30 mouse cellular contexts compared by ENCODE assay signal in the genomic region with DNA sequence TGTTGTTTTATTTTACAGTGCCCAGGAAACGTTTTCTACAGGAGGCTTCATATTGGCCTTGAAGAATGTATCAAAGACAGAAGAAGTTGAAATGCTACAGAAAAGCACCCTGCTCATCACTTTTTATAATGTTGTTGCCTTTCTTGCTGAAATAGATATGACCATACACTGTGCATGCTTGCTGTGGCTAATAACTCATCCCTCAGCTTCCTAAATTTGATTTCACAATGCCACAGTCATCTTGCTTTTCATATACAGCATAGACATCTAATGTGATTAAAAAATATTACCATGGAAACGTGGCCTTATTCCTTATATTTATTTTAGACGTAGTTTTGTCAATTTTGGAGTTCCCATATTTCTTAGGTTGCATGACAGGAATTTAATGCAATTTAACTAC. TPM values are rescaled to one million over a fixed set of nuclear protein-coding genes. Genes with fewer than 3 reads are reported as not detected.
DNase-seq lines count a peak whose midpoint lies in the region; ATAC-seq and TF ChIP-seq lines count a peak whose summit lies in the region.
"Had no signal": no experiment of that assay in that cellular context is flagged by ENCODE, and none has a peak within 500 bp of the region (broad histone marks: within the 10 kb centered on the region; RNA-seq: fewer than 3 reads in every experiment).

No protein-coding gene starts in this region.

- H3K27me3 ChIP-seq in forebrain, embryonic 15.5 days = no peaks in the 10 kb centered on the region
- H3K27me3 ChIP-seq in forebrain, postnatal 0 days (ENCODE audit: insufficient read depth, low read length) = no peaks in the 10 kb centered on the region
- no peaks in the 10 kb centered on the region for H3K27me3 ChIP-seq in midbrain, embryonic 13.5 days
- H3K27me3 ChIP-seq: embryonic facial prominence, embryonic 15.5 days; forebrain, embryonic 12.5 days; heart, embryonic 15.5 days; hindbrain, embryonic 13.5 days had no signal

- ATAC-seq in monocyte, adult 5-6 weeks (replicated peaks; ENCODE audit: insufficient number of reproducible peaks, low FRiP score, low TSS enrichment, poor library complexity, severe bottlenecking) = peak; percentile 69
- no peak for ATAC-seq in forebrain, embryonic 15.5 days (replicated peaks)
- no peak for ATAC-seq in forebrain, postnatal 0 days
- ATAC-seq in midbrain, embryonic 13.5 days = no peak
- ATAC-seq: activated CD4-positive, CD25-positive, alpha-beta regulatory T cell, adult 4 months; forebrain, embryonic 16.5 days; hindbrain, embryonic 16.5 days had no signal

- TF ChIP-seq POLR2A in bone marrow macrophage, adult 2 months (IDR thresholded peaks at IDR 0.05; ENCODE audit: borderline replicate concordance, low read depth, low read length) = no peak

- no peak for TF ChIP-seq CTCF in bone marrow macrophage, adult 2 months (IDR thresholded peaks at IDR 0.05; ENCODE audit: low read depth, low read length)
- TF ChIP-seq CTCF in forebrain, postnatal 0 days (IDR thresholded peaks at IDR 0.05; ENCODE audit: low read depth) = no peak

- H3K4me1 ChIP-seq in bone marrow macrophage, adult 2 months (ENCODE audit: control insufficient read depth, insufficient read depth, low read length) = peaks cover 39% of the 10 kb centered on the region
- peaks cover 8% of the 10 kb centered on the region for H3K4me1 ChIP-seq in forebrain, embryonic 15.5 days
- H3K4me1 ChIP-seq in forebrain, postnatal 0 days (ENCODE audit: insufficient read depth) = no peaks in the 10 kb centered on the region
- H3K4me1 ChIP-seq in midbrain, embryonic 13.5 days (replicated peaks) = no peaks in the 10 kb centered on the region
- H3K4me1 ChIP-seq: embryonic facial prominence, embryonic 15.5 days; heart, embryonic 12.5 days; hindbrain, embryonic 10.5 days had no signal

- no peak overlapping the region for H3K4me3 ChIP-seq in bone marrow macrophage, adult 2 months (ENCODE audit: insufficient read depth, low read length)
- H3K4me3 ChIP-seq in macrophage (ENCODE audit: inconsistent target) = no peak overlapping the region
- no peak overlapping the region for H3K4me3 ChIP-seq in forebrain, embryonic 15.5 days
- H3K4me3 ChIP-seq in forebrain, postnatal 0 days (ENCODE audit: low read depth, low read length) = no peak overlapping the region
- no peak overlapping the region for H3K4me3 ChIP-seq in midbrain, embryonic 13.5 days (replicated peaks)
- H3K4me3 ChIP-seq: embryonic facial prominence, embryonic 12.5 days; embryonic facial prominence, embryonic 15.5 days; forebrain, embryonic 12.5 days; gastrocnemius, adult 2 months; heart, embryonic 12.5 days; heart, embryonic 15.5 days; hindbrain, embryonic 10.5 days; hindbrain, embryonic 13.5 days had no signal

- no peak overlapping the region for H3K4me2 ChIP-seq in forebrain, embryonic 15.5 days (replicated peaks)
- H3K4me2 ChIP-seq in forebrain, postnatal 0 days (ENCODE audit: low read depth) = no peak overlapping the region
- no peak overlapping the region for H3K4me2 ChIP-seq in midbrain, embryonic 13.5 days (replicated peaks)
- H3K4me2 ChIP-seq: embryonic facial prominence, embryonic 12.5 days; embryonic facial prominence, embryonic 15.5 days; forebrain, embryonic 12.5 days; heart, embryonic 12.5 days; heart, embryonic 15.5 days; hindbrain, embryonic 13.5 days had no signal

- no peaks in the 10 kb centered on the region for H3K79me2 ChIP-seq in macrophage (ENCODE audit: inconsistent target)

- H3K27ac ChIP-seq in bone marrow macrophage, adult 2 months (ENCODE audit: insufficient read depth, low read depth, low read length) = peak overlapping the region; percentile 81
- H3K27ac ChIP-seq in macrophage = peak overlapping the region; percentile 87
- no peak overlapping the region for H3K27ac ChIP-seq in forebrain, embryonic 15.5 days (replicated peaks)
- no peak overlapping the region for H3K27ac ChIP-seq in forebrain, postnatal 0 days (ENCODE audit: low read depth, low read length)
- no peak overlapping the region for H3K27ac ChIP-seq in midbrain, embryonic 13.5 days
- H3K27ac ChIP-seq: embryonic facial prominence, embryonic 12.5 days; embryonic facial prominence, embryonic 15.5 days; forebrain, embryonic 12.5 days; gastrocnemius, adult 2 months; heart, embryonic 15.5 days; hindbrain, embryonic 10.5 days; hindbrain, embryonic 13.5 days had no signal

- H3K9me3 ChIP-seq in forebrain, embryonic 15.5 days = no peaks in the 10 kb centered on the region
- H3K9me3 ChIP-seq in forebrain, postnatal 0 days (ENCODE audit: low read length) = no peaks in the 10 kb centered on the region
- no peaks in the 10 kb centered on the region for H3K9me3 ChIP-seq in midbrain, embryonic 13.5 days
- H3K9me3 ChIP-seq: embryonic facial prominence, embryonic 12.5 days; embryonic facial prominence, embryonic 15.5 days; forebrain, embryonic 12.5 days; heart, embryonic 12.5 days; heart, embryonic 15.5 days; hindbrain, embryonic 10.5 days; hindbrain, embryonic 13.5 days had no signal

- no peaks in the 10 kb centered on the region for H3K36me3 ChIP-seq in macrophage (ENCODE audit: inconsistent target)
- no peaks in the 10 kb centered on the region for H3K36me3 ChIP-seq in forebrain, embryonic 15.5 days
- no peaks in the 10 kb centered on the region for H3K36me3 ChIP-seq in forebrain, postnatal 0 days (ENCODE audit: insufficient read depth)
- no peaks in the 10 kb centered on the region for H3K36me3 ChIP-seq in midbrain, embryonic 13.5 days
- H3K36me3 ChIP-seq: embryonic facial prominence, embryonic 12.5 days; embryonic facial prominence, embryonic 15.5 days; forebrain, embryonic 12.5 days; heart, embryonic 12.5 days; heart, embryonic 15.5 days; hindbrain, embryonic 10.5 days; hindbrain, embryonic 13.5 days had no signal

- 27% methylated on average over 3 of the region's 3 CpGs for WGBS in macrophage (ENCODE audit: missing documents)
- WGBS in forebrain, embryonic 15.5 days = 77% methylated on average over 3 of the region's 3 CpGs
- 74% methylated on average over 3 of the region's 3 CpGs for WGBS in forebrain, postnatal 0 days
- 79% methylated on average over 3 of the region's 3 CpGs for WGBS in midbrain, embryonic 13.5 days

- no peak overlapping the region for H3K9ac ChIP-seq in forebrain, embryonic 15.5 days (replicated peaks)
- H3K9ac ChIP-seq in forebrain, postnatal 0 days = no peak overlapping the region
- H3K9ac ChIP-seq in midbrain, embryonic 13.5 days (replicated peaks) = no peak overlapping the region
- H3K9ac ChIP-seq: embryonic facial prominence, embryonic 12.5 days; embryonic facial prominence, embryonic 15.5 days; forebrain, embryonic 12.5 days; heart, embryonic 12.5 days; heart, embryonic 15.5 days; hindbrain, embryonic 13.5 days had no signal

- DNase-seq in 3T3-L1 (ENCODE audit: low read depth, low spot score) = peak; percentile 3
- DNase-seq in forebrain, postnatal 0 days = no peak
- DNase-seq: adrenal gland, adult 8-10 months; adrenal gland, postnatal 25 days; cerebellum, adult 18-20 months; cerebellum, adult 9-10 months; cerebellum, postnatal 14 days; gastrocnemius, adult 2 months; gastrocnemius, postnatal 14 days; heart, adult 18-20 months; heart, postnatal 10 days; heart, postnatal 36 days had no signal

RNA-seq across cellular contexts. Expression of gene Cxcl2, which starts 6.2 kb away (rescaled TPM):
- 7.4 and 7.7 TPM in 2 replicates for polyA plus RNA-seq in bone marrow macrophage, adult 2 months (2012; ENCODE audit: insufficient read depth, insufficient read length, missing spikeins)
- 1,000 to 10,000 TPM in 11 of 26 experiments, 100 to 1,000 TPM in 8, 10 to 100 TPM in 6, 1 to 10 TPM in 1; 5.8 to 2,928 (median 757) TPM for total RNA-seq in macrophage (2018; cell fraction: chromatin; rRNA removed)
- 1,000 to 10,000 TPM in 9 of 26 experiments, 100 to 1,000 TPM in 11, 10 to 100 TPM in 5, 1 to 10 TPM in 1; 5.3 to 4,190 (median 395) TPM for total RNA-seq in macrophage (2018; cell fraction: cytosol; rRNA removed)
- total RNA-seq in macrophage (2018; cell fraction: nucleus; rRNA removed) = 1,000 to 10,000 TPM in 15 of 26 experiments, 100 to 1,000 TPM in 8, 10 to 100 TPM in 3; 12.8 to 5,113 (median 1,577) TPM
- 8.1 to 14.6 TPM (median 10.7 TPM) in 3 replicates for polyA plus RNA-seq in macrophage (2018)
- total RNA-seq in monocyte, adult 5-6 weeks (2017) = 33.2 to 79.5 TPM (median 56.2 TPM) in 3 replicates
- polyA plus RNA-seq in forebrain, embryonic 15.5 days (2015; fragmentation: Nextera tagmentation; extraction: Ambion mirVana) = not detected in 2 replicates
- total RNA-seq in forebrain, postnatal 0 days (2014; rRNA removed) = not detected in 2 replicates
- not detected in 2 replicates for polyA plus RNA-seq in forebrain, postnatal 0 days (2015; fragmentation: Nextera tagmentation; extraction: Ambion mirVana)
- polyA plus RNA-seq in midbrain, embryonic 13.5 days (2015; fragmentation: Nextera tagmentation; extraction: Ambion mirVana) = not detected in 2 replicates
- total RNA-seq: adrenal gland, postnatal 25 days; ES-E14; gastrocnemius, adult 2 months; gastrocnemius, postnatal 14 days; gastrocnemius, postnatal 4 days; heart, adult 18-20 months; heart, postnatal 10 days; heart, postnatal 36 days had no signal
- polyA plus RNA-seq: activated CD4-positive, CD25-positive, alpha-beta regulatory T cell, adult 4 months; embryonic facial prominence, embryonic 12.5 days; embryonic facial prominence, embryonic 15.5 days; forebrain, embryonic 12.5 days; forebrain, embryonic 16.5 days; frontal cortex, adult 2 months; heart, embryonic 12.5 days; heart, embryonic 15.5 days; hindbrain, embryonic 10.5 days; hindbrain, embryonic 13.5 days; hindbrain, embryonic 16.5 days had no signal

RNA-seq across cellular contexts. Expression of gene Cxcl1, which starts 6.4 kb away (rescaled TPM):
- polyA plus RNA-seq in bone marrow macrophage, adult 2 months (2012; ENCODE audit: insufficient read depth, insufficient read length, missing spikeins) = 0.59 and 1.4 TPM in 2 replicates
- total RNA-seq in macrophage (2018; cell fraction: chromatin; rRNA removed) = 100 to 1,000 TPM in 11 of 26 experiments, 10 to 100 TPM in 10, 1 to 10 TPM in 5; 2.0 to 855 (median 64.8) TPM
- total RNA-seq in macrophage (2018; cell fraction: cytosol; rRNA removed) = 1,000 to 10,000 TPM in 3 of 26 experiments, 100 to 1,000 TPM in 9, 10 to 100 TPM in 8, 1 to 10 TPM in 4, under 1 TPM in 2; 0.39 to 1,427 (median 89.6) TPM
- 1,000 to 10,000 TPM in 3 of 26 experiments, 100 to 1,000 TPM in 16, 10 to 100 TPM in 3, 1 to 10 TPM in 4; 2.4 to 1,157 (median 196) TPM for total RNA-seq in macrophage (2018; cell fraction: nucleus; rRNA removed)
- 2.8 to 6.2 TPM (median 2.9 TPM) in 3 replicates for polyA plus RNA-seq in macrophage (2018)
- total RNA-seq in monocyte, adult 5-6 weeks (2017) = 1.4 TPM in 1 of 3 replicates, not detected in the others
- polyA plus RNA-seq in forebrain, embryonic 15.5 days (2015; fragmentation: Nextera tagmentation; extraction: Ambion mirVana) = 0.24 TPM in 1 of 2 replicates, not detected in the other
- not detected in 2 replicates for total RNA-seq in forebrain, postnatal 0 days (2014; rRNA removed)
- polyA plus RNA-seq in forebrain, postnatal 0 days (2015; fragmentation: Nextera tagmentation; extraction: Ambion mirVana) = 0.25 and 0.48 TPM in 2 replicates
- polyA plus RNA-seq in midbrain, embryonic 13.5 days (2015; fragmentation: Nextera tagmentation; extraction: Ambion mirVana) = 0.22 TPM in 1 of 2 replicates, not detected in the other
- polyA plus RNA-seq: activated CD4-positive, CD25-positive, alpha-beta regulatory T cell, adult 4 months; forebrain, embryonic 12.5 days; forebrain, embryonic 16.5 days; heart, embryonic 12.5 days; hindbrain, embryonic 10.5 days; hindbrain, embryonic 13.5 days had no signal

RNA-seq across cellular contexts. Expression of gene Mthfd2l, which starts 33.5 kb away (rescaled TPM):
- 8.1 and 9.0 TPM in 2 replicates for polyA plus RNA-seq in bone marrow macrophage, adult 2 months (2012; ENCODE audit: insufficient read depth, insufficient read length, missing spikeins)
- total RNA-seq in macrophage (2018; cell fraction: chromatin; rRNA removed) = 10 to 100 TPM; 10.7 to 37.7 (median 17.6) TPM
- 1 to 10 TPM; 3.2 to 6.7 (median 4.1) TPM for total RNA-seq in macrophage (2018; cell fraction: cytosol; rRNA removed)
- total RNA-seq in macrophage (2018; cell fraction: nucleus; rRNA removed) = 10 to 100 TPM in 19 of 26 experiments, 1 to 10 TPM in 7; 6.3 to 47.7 (median 14.1) TPM
- polyA plus RNA-seq in macrophage (2018) = 5.7 to 11.4 TPM (median 6.0 TPM) in 3 replicates
- 7.7 to 11.1 TPM (median 9.7 TPM) in 3 replicates for total RNA-seq in monocyte, adult 5-6 weeks (2017)
- polyA plus RNA-seq in forebrain, embryonic 15.5 days (2015; fragmentation: Nextera tagmentation; extraction: Ambion mirVana) = 69.0 and 70.5 TPM in 2 replicates
- 74.5 and 76.1 TPM in 2 replicates for total RNA-seq in forebrain, postnatal 0 days (2014; rRNA removed)
- polyA plus RNA-seq in forebrain, postnatal 0 days (2015; fragmentation: Nextera tagmentation; extraction: Ambion mirVana) = 43.3 and 46.6 TPM in 2 replicates
- 98.9 and 99.1 TPM in 2 replicates for polyA plus RNA-seq in midbrain, embryonic 13.5 days (2015; fragmentation: Nextera tagmentation; extraction: Ambion mirVana)

Comparison
In these comparisons a context has a peak if more than half of its experiments do, and no peak if none do; other contexts are left out.
1. H3K27ac ChIP-seq: peak in bone marrow macrophage, adult 2 months (single experiment) and macrophage (single experiment); none in forebrain, embryonic 15.5 days (single experiment), forebrain, postnatal 0 days (single experiment) and midbrain, embryonic 13.5 days (single experiment).